Mouse (Mus musculus): Measurements from ENCODE around the gene Gm12216.

DNA sequence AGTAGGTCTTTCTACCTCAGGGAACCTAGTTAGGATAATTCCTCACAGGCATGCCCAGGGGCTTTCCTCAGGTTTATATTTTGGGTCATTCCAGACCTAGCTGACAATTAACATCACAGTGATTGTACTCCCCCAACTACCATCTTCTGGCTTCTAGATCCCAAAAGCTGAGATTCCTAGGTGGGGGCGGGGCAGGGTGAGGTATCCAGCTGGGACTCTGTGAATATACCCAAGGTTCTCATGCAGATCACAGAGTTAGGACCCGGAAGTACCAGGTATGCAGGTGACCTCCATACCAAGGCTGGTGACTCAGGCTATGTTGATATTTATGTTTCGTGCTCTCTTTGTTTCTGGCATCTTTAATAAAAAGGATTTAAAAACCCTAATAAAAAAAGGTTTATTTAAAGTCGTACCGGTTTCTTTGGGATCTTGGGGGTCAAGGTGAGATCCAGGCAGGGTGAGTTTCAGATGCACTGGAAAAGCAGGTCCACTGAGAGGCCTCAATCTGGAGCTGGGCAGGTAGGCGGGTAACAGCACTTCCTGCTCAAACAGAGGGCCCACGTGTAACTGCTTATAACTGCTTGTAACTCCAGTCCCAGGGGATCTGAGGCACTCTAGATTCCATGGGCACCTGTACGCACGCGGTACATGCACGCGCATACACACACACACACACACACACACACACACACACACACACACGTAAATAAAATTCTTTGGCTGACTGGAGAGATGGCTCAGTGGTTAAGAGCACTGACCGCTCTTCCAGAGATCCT lies 54.3 kb downstream of the Gm12216 start:
- TF ChIP-seq CTCF (IDR thresholded peaks at IDR 0.05; ENCODE audit: extremely low read depth, insufficient read depth, low read length) (no peak), POLR2A (IDR thresholded peaks at IDR 0.05; ENCODE audit: extremely low read depth, insufficient read depth, low read length) (no peak)
